Mouse (Mus musculus) intestine, embryonic 16.5 days (tissue): ENCODE results near the gene Fbxl8. TPM values are rescaled to one million over a fixed set of nuclear protein-coding genes. Genes with fewer than 3 reads are reported as not detected.
A peak's percentile ranks its signal among the peaks of the same experiment; 100 is the strongest.
"Not testable (repeated sequence)": the region's sequence is repeated elsewhere in the genome, so short reads cannot be mapped to it uniquely, and the experiment has no call there.

Experiments used
- ATAC-seq: fragments of 200-750 bp; cut with Nextera tagmentation; 2 replicates; pipeline ENCODE4 v1.8.0; 2017; ENCODE audit warnings: moderate TSS enrichment, moderate library complexity
- H3K27ac ChIP-seq: fragments of 300-500 bp; sonication (generic); 2 replicates; pipeline ENCODE4 v1.5.1; 2014; ENCODE audit warnings: mild to moderate bottlenecking, low read length
- H3K27me3 ChIP-seq: fragments of 300-500 bp; sonication (generic); replicated peaks from 2 replicates; pipeline ENCODE4 v1.6.1; 2014; ENCODE audit warnings: low read length, control low read depth, mixed read lengths; ENCODE audit not compliant: control insufficient read depth, insufficient read depth
- H3K36me3 ChIP-seq: fragments of 300-500 bp; sonication (generic); 2 replicates; pipeline ENCODE4 v1.6.1; 2014; ENCODE audit warnings: low read length, control low read depth; ENCODE audit not compliant: control insufficient read depth, insufficient read depth
- H3K4me1 ChIP-seq: fragments of 300-500 bp; sonication (generic); 2 replicates; pipeline ENCODE4 v1.6.1; 2014; ENCODE audit warnings: low read length, control low read depth, mixed read lengths; ENCODE audit not compliant: control insufficient read depth, insufficient read depth
- H3K4me2 ChIP-seq: fragments of 300-500 bp; sonication (generic); 2 replicates; pipeline ENCODE4 v1.6.1; 2014; ENCODE audit warnings: low read depth, low read length, control low read depth
- H3K4me3 ChIP-seq: fragments of 300-500 bp; sonication (generic); 2 replicates; pipeline ENCODE4 v1.5.1; 2014; ENCODE audit warnings: mild to moderate bottlenecking, low read length
- H3K9ac ChIP-seq: fragments of 300-500 bp; sonication (generic); 2 replicates; pipeline ENCODE4 v1.6.1; 2014; ENCODE audit warnings: low read depth, low read length
- H3K9me3 ChIP-seq: fragments of 300-500 bp; sonication (generic); 2 replicates; pipeline ENCODE4 v1.6.1; 2016; ENCODE audit warnings: low read length, control low read depth; ENCODE audit not compliant: control insufficient read depth
- WGBS: fragments of 180-500 bp; shearing (Covaris S2); extraction: QIAGEN DNeasy Blood & Tissue Kit; methylation state at CpG from one replicate; pipeline ENCODE4 v1.1.7; 2014; 5-methylcytosine and 5-hydroxymethylcytosine counted together
- polyA plus RNA-seq: library from polyadenylated mRNA; unstranded; fragments of >200 nt; fragmentation: Nextera tagmentation; extraction: Ambion mirVana; gene quantifications from 2 replicates; pipeline ENCODE4 v1.2.1, GENCODE M21; 2015

Gene Fbxl8
- polyA plus RNA-seq, 1 experiment from 2014 or later = 6.0 TPM

DNA sequence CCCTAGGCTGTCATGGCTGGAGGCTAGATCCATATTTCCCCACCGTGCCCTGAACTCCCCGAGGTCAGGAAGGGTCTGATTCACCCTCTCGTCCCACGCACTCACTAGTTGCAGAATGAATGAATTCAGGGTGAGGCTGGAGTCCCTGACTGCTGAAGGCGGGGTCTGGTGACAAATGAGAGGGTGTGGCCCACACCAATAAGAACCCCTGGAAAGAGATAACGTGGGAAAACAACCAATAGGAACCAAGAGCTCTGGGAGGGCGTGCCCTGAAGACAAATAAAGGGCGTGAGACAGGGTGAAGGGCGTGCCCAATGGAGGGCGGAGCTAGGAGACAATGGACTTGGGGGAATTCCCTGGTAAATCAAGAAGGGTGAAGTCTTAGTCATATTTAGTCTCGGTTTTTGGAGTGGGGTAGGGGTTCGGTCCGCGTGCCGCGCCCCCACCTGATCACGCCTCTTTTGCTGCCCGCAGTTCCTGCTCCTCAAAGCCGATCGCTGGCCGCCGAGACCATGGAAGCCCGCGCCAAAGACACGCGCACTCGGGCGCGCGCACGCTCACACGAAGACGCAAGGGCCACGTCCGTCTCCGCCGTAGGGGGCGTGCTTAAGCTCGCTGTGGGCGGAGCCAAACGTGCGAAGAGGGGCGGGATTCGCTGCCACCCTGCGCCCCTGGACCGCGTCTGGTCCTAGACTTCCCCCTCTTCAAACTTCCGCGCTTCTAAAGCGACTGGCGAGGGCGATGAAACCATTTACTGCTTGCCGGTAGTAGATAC lies 24.7 kb downstream of the Fbxl8 start:
- WGBS = under 1% methylated on average over 53 of the region's 53 CpGs
- Histone ChIP-seq H3K9me3 (no peaks in the 10 kb centered on the region), H3K9ac (peak overlapping the region; percentile 64), H3K36me3 (no peaks in the 10 kb centered on the region), H3K4me1 (peaks cover 21% of the 10 kb centered on the region), H3K4me3 (peak overlapping the region; percentile 59), H3K4me2 (peak overlapping the region; percentile 93), H3K27ac (0 out of 2 replicates have a peak overlapping the region, but pooled peaks have one; percentile 23), H3K27me3 (peaks cover 13% of the 10 kb centered on the region)
- ATAC-seq = peak; percentile 95

DNA sequence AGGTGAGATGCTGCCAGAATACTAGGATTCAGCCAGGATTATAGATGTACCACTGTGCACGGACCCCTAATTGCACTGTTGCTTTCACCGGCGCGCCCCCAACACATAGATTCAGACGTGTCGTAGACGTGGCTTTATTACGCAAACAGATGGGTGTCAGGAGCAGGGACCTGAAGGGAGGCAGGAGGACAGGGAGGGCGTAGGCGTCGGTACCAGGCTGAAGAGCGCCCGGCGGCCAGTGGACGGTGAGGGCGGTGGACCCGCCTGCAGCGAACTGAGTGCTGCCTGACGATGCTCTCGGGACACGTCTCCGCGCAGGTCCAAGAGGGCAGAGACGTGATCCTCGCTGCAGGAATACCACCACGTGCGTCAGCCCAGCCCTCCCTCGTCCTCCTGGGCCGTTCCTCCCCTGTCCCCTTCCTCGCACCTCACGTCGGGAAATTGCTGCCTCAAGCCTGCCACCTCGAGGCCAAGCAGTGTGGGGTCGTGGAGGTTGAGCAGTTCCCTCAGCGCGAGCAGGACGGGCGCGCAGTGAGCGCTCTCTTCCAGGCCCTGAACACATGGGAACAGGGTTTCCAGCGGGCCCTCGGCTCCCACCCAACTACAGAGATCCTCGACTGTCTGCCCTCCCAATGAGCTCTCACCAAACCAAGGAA lies 25.5 kb downstream of the Fbxl8 start, which contains the start of gene 4931428F04Rik:
Gene 4931428F04Rik (minus strand): TSS at position 60 of the 656 bp plus-strand sequence.
- WGBS = 1% methylated on average over 43 of the region's 43 CpGs
- Histone ChIP-seq H3K9ac (peak within 1 kb of the TSS; percentile 64), H3K36me3 (no peaks in the 10 kb centered on the region), H3K27ac (peak within 1 kb of the TSS; percentile 23; the same call in 1 of the 2 replicates), H3K4me3 (peak within 1 kb of the TSS; percentile 59), H3K9me3 (no peaks in the 10 kb centered on the region), H3K4me2 (peak within 1 kb of the TSS; percentile 93), H3K27me3 (peaks cover 13% of the 10 kb centered on the region), H3K4me1 (peaks cover 21% of the 10 kb centered on the region)
- peak; percentile 17 for ATAC-seq

DNA sequence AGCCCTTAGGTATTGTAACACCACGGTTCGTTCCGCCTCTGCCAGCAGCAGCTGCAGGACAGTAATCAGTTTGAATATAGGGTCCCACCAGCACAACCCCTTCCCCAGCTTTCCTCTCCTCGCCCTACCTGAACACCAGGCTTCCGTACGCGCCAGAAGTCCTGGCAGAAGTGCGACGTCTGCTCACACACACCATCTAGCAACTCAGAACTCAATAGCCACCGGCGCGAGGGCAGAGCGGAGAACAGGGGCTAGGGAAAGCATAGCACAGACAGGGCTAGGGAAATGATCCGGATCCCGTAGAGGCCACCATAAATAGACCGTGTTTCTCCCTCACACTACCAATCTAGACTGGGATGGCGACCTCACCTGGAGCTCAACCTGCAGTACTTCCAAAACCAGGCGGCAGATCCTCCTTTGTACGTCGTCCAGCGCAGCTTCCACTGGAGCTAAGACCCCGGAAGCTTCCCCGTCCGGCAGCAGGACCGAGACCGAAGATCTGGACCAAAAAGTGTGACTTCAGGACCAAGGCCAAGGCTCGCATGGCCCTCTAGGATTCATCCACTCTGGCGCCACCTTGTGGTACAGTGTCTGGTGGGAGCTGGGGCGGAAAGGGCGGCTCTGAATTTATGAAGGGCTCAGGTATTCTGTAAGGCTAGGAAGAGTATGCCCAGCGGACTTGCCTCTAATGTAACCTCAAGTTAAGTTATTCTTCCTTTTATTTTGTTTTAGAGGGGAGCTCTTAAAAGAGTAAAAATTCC lies 26.3 kb downstream of the Fbxl8 start:
- 8% methylated on average over 31 of the region's 31 CpGs for WGBS
- Histone ChIP-seq H3K9me3 (no peaks in the 10 kb centered on the region), H3K9ac (no peak overlapping the region), H3K4me2 (peak overlapping the region; percentile 93; the same call in 1 of the 2 replicates), H3K27ac (no peak overlapping the region), H3K4me3 (peak overlapping the region; percentile 59), H3K4me1 (peaks cover 21% of the 10 kb centered on the region), H3K36me3 (no peaks in the 10 kb centered on the region), H3K27me3 (peaks cover 13% of the 10 kb centered on the region)
- 0 out of 2 replicates have a peak, but pooled peaks have one; percentile 0 for ATAC-seq

DNA sequence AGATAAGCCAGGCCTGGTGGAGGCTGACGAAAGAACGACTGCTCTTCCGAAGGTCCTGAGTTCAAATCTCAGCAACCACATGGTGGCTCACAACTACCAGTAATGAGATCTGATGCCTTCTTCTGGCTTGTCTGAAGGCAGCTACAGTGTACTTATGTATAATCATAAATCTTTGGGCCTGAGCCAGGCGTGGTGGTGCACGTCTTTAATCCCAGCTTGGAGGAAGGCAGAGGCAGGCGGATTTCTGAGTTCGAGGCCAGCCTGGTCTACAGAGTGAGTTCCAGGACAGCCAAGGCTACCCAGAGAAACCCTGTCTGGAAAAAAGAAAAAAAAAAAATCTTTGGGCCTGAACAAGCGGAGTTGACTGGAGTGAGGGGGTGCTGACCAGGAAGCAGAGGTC lies 26.9 kb downstream of the Fbxl8 start:
- not testable (repeated sequence) for H3K36me3 ChIP-seq, H3K27ac ChIP-seq, ATAC-seq, H3K4me2 ChIP-seq, H3K4me3 ChIP-seq, H3K9me3 ChIP-seq, H3K9ac ChIP-seq
- peaks cover 23% of the 10 kb centered on the region for H3K4me1 ChIP-seq
- H3K27me3 ChIP-seq = peaks cover 13% of the 10 kb centered on the region
- WGBS = 85% methylated on average over 8 of the region's 8 CpGs

DNA sequence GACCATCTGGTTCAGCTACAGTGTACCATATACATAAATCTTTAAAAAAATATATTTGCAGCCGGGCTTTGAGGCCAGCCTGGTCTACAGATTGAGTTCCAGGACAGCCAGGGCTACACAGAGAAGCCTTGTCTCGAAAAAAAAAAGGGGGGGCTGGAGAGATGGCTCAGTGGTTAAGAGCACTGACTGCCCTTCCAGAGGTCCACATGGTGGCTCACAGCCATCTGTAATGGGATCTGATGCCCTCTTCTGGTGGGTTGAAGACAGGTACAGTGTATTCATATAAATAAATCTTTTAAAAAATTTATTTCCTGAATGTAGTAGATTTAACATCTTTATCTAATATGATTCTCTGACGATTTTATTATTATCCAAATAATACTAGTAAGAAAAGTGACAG lies 27.4 kb downstream of the Fbxl8 start:
- not testable (repeated sequence) for H3K4me3 ChIP-seq, ATAC-seq, H3K9ac ChIP-seq, H3K4me2 ChIP-seq, H3K27ac ChIP-seq, H3K36me3 ChIP-seq, H3K9me3 ChIP-seq
- 70% methylated on average over 3 of the region's 3 CpGs for WGBS
- Histone ChIP-seq H3K4me1 (peaks cover 26% of the 10 kb centered on the region), H3K27me3 (peaks cover 13% of the 10 kb centered on the region)

DNA sequence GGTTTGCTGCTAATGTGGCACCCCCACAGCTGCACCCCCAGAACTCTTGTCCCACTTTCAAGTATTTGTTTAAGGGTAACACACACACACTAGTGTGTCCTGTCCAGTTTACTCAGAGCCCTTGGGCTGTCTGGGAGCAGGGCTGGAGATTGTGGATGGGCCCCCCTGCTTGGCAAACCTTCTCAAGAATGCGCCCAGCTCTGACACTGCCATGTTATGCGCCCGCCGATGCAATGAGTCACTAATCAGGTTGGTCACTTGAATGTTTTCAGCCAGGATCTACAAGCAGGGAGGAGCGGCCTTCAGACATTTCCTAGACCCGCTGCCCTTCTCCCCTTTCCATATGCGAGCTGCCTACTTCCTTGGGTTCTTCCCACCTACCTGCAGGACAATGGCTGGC lies 28.0 kb downstream of the Fbxl8 start:
- ATAC-seq = no peak
- 84% methylated on average over 7 of the region's 7 CpGs for WGBS

DNA sequence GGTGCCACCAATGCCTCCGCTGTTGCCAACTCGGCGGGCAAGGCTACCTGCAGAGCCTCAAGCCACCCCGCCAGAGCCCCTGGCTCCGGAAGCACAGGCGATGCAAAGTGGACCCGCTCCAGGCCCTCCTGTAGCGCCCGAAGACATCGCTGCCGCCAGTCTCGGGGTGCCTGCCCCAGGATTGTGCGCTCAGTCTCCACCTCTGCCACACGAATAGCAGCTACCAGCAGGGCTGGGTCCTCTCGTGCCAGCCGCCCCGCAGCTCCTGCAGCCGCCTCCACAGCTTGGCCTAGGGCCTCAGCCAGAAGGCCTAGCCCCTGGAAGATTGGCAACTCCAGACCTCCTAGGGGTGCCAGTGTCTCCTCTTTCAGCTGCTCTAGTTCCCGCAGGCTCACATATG lies 29.0 kb downstream of the Fbxl8 start:
- Histone ChIP-seq H3K4me1 (peaks cover 29% of the 10 kb centered on the region), H3K4me2 (no peak overlapping the region), H3K36me3 (no peaks in the 10 kb centered on the region), H3K27me3 (peaks cover 13% of the 10 kb centered on the region), H3K27ac (no peak overlapping the region), H3K9me3 (no peaks in the 10 kb centered on the region), H3K4me3 (no peak overlapping the region), H3K9ac (no peak overlapping the region)
- no peak for ATAC-seq
- WGBS = 62% methylated on average over 19 of the region's 19 CpGs

More for the DNA sequence above, 28.0 kb downstream of the Fbxl8 start:
- no peak overlapping the region for H3K4me3 ChIP-seq
- H3K4me1 ChIP-seq = peaks cover 30% of the 10 kb centered on the region
- H3K9me3 ChIP-seq = no peaks in the 10 kb centered on the region
- no peak overlapping the region for H3K9ac ChIP-seq
- no peak overlapping the region for H3K4me2 ChIP-seq
- no peaks in the 10 kb centered on the region for H3K36me3 ChIP-seq
- H3K27me3 ChIP-seq = peaks cover 13% of the 10 kb centered on the region
- no peak overlapping the region for H3K27ac ChIP-seq

DNA sequence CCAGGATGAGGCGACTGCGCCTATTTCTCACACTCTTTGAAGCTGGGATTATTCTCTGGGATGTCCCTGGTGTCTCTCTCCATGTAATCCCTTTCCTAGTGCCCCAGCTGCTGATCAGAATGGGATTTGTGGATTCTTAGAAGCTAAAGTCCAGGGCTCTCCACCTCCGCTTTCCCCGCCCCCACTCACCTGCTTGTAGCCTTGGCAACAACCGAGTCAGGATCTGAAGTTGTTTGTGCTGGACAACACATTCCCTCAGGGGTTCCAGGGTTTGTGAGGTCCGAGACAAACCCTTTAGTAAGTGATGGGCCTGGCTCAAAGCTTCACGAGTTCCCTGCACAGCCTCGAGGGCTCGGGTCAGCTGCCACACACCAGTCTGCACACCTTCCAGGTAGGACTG lies 30.3 kb downstream of the Fbxl8 start:
- Histone ChIP-seq H3K9ac (no peak overlapping the region), H3K4me3 (no peak overlapping the region), H3K4me1 (peaks cover 29% of the 10 kb centered on the region), H3K9me3 (no peaks in the 10 kb centered on the region), H3K36me3 (no peaks in the 10 kb centered on the region; the same call in 1 of the 2 replicates), H3K27ac (no peak overlapping the region), H3K4me2 (0 out of 2 replicates have a peak overlapping the region, but pooled peaks have one; percentile 17), H3K27me3 (peaks cover 11% of the 10 kb centered on the region)
- no peak for ATAC-seq
- WGBS = 73% methylated on average over 9 of the region's 9 CpGs

DNA sequence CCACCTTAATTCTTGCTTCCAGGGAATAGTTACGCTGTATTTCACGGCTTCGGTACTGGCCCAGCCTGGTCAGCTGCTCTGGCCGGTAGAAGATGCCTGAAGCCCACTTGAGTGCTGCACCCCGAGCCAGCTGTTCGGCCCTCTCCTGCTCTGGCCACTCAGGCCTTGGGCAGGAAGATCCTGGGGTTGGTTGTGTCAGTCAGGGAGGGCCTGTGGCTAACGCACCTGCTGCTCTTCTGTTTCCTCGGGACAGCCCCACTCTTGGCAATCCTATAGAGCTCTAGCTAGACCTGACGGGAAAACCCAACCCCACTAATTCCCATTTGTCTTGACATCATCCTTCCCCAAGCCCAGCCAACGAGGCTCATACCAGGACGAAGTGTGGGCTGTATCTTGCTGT lies 30.8 kb downstream of the Fbxl8 start:
- Histone ChIP-seq H3K36me3 (peaks cover 1% of the 10 kb centered on the region; the same call in 1 of the 2 replicates), H3K4me1 (peaks cover 27% of the 10 kb centered on the region), H3K27ac (peak overlapping the region; percentile 51; the same call in 1 of the 2 replicates), H3K4me2 (peak overlapping the region; percentile 17; the same call in 1 of the 2 replicates), H3K9ac (no peak overlapping the region), H3K4me3 (peak overlapping the region; percentile 11; the same call in 1 of the 2 replicates), H3K27me3 (peaks cover 6% of the 10 kb centered on the region), H3K9me3 (no peaks in the 10 kb centered on the region)
- 69% methylated on average over 11 of the region's 11 CpGs for WGBS
- no peak for ATAC-seq
